Mouse (Mus musculus) cerebellum, adult 2 months (tissue): ENCODE results near the gene Ttc39b.

ENCODE experiments used
- CTCF ChIP-seq: fragments of 200-500 bp; IDR thresholded peaks from 2 replicates; pipeline ENCODE4 v1.5.1; 2011; ENCODE audit warnings: low read depth, mild to moderate bottlenecking, control low read depth, low read length, moderate library complexity, borderline replicate concordance; ENCODE audit not compliant: insufficient read depth
- POLR2A ChIP-seq: fragments of 200-500 bp; IDR thresholded peaks from 2 replicates; pipeline ENCODE4 v1.6.1; 2011; ENCODE audit warnings: low read length, control low read depth, borderline replicate concordance; ENCODE audit not compliant: insufficient read depth

- no peak for TF ChIP-seq CTCF
- no peak for TF ChIP-seq POLR2A
These were observed 136.7 kb downstream of the Ttc39b start for GRCm38 (mm10) chr4:83187324-83187723.
